Mouse (Mus musculus): ENCODE measurements around the gene Map2k2. TPM values are rescaled to one million over a fixed set of nuclear protein-coding genes. Genes with fewer than 3 reads are reported as not detected.

Gene Map2k2
- total and polyA plus RNA-seq, 3 experiments = 147 to 212 TPM; not detected in 1

GRCm38 (mm10) chr10:81140717-81141454, 35.2 kb downstream of the Map2k2 start:
- H3K27me3 ChIP-seq (ENCODE audit: control insufficient read depth in 1 of 2, insufficient read depth in 2 of 2, low read length in 2 of 2) = no peaks in the 10 kb centered on the region
- no peak overlapping the region for H3K4me3 ChIP-seq (ENCODE audit: control insufficient read depth in 1 of 2, insufficient read depth in 1 of 2, low read depth in 2 of 2, low read length in 2 of 2)
- H3K79me2 ChIP-seq (ENCODE audit: control insufficient read depth, insufficient read depth, low read length, poor library complexity) = peaks cover 89% of the 10 kb centered on the region
- no peaks in the 10 kb centered on the region for H3K9me3 ChIP-seq (replicated peaks; ENCODE audit: insufficient read depth, low read length)
- no peak overlapping the region for H3K9ac ChIP-seq (ENCODE audit: control insufficient read depth, low read depth, low read length, poor library complexity, severe bottlenecking)
- no peak for DNase-seq (ENCODE audit: low read depth, low spot score)
- H3K36me3 ChIP-seq (ENCODE audit: control insufficient read depth in 1 of 2, insufficient read depth in 2 of 2, low read length in 2 of 2) = peaks cover 7 to 12% of the 10 kb centered on the region in 2 experiments
- TF ChIP-seq NELFE (IDR thresholded peaks at IDR 0.05; ENCODE audit: low read depth, low read length) (no peak), POLR2AphosphoS5 (IDR thresholded peaks at IDR 0.05; ENCODE audit: borderline replicate concordance, low read depth, low read length) (no peak), MXI1 (IDR thresholded peaks at IDR 0.05; ENCODE audit: low read depth, low read length) (no peak), POLR2AphosphoS2 (IDR thresholded peaks at IDR 0.05; ENCODE audit: low read length) (no peak), ZMIZ1 (IDR thresholded peaks at IDR 0.05; ENCODE audit: low read depth, low read length) (no peak), ZKSCAN1 (IDR thresholded peaks at IDR 0.05; ENCODE audit: low read depth, low read length) (no peak), CHD2 (IDR thresholded peaks at IDR 0.05; ENCODE audit: low read length) (no peak), GABPA (IDR thresholded peaks at IDR 0.05; ENCODE audit: low read depth, low read length) (no peak), ZC3H11A (IDR thresholded peaks at IDR 0.05; ENCODE audit: low read depth, low read length) (no peak)
- peaks cover 2 to 11% of the 10 kb centered on the region in 2 experiments; a peak in 3 of 4 replicates for H3K4me1 ChIP-seq (ENCODE audit: control insufficient read depth in 1 of 2, insufficient read depth in 2 of 2, low read length in 2 of 2)
- H3K27ac ChIP-seq (ENCODE audit: control insufficient read depth, low read depth, low read length) = no peak overlapping the region

DNA sequence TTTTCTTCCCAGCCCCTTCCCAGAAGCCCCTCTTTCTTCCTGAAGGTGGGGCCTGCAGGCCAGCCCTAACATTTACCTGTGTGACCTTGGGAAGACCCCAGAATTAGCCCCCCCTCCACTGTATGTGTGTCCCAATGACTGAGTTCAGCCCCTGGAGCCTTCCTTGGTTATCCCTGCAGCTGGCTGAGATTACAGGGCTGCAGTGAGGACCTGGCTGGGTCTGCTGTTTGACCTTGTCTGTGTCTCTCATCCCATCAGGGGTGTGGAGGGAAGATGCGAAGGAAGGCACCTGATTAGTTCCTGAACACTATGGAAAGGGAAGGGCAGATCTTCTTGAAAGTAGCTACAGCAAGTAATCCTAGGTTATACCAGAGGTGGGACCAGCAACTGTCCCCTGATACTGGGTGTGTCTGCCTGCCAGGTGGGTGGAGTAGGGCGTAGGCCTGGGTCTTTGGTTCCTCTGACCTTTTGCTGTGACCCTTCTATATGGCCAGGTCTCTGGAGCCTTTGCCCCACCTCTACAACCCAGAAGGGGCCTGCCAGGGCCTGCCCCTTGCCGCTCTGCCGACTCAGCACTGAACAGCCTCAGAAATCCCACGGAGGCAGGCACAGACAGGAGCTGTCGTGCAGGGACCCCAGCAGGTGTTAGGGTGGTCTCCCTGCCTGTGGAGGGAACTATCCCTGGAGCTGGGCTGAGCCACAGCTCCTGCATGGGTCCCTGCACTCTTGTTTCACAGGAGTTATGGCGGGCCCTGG, 35.9 kb downstream of the Map2k2 start:
- TF ChIP-seq GABPA (IDR thresholded peaks at IDR 0.05; ENCODE audit: low read depth, low read length) = no peak
- TF ChIP-seq NELFE (IDR thresholded peaks at IDR 0.05; ENCODE audit: low read depth, low read length) = no peak
- TF ChIP-seq GATA1 (IDR thresholded peaks at IDR 0.05; ENCODE audit: low read depth, low read length) = no peak
- no peak for TF ChIP-seq SIN3A (IDR thresholded peaks at IDR 0.05; ENCODE audit: low read length)
- TF ChIP-seq SMC3 (IDR thresholded peaks at IDR 0.05; ENCODE audit: low read depth, low read length) = no peak
- TF ChIP-seq MYC (IDR thresholded peaks at IDR 0.05; ENCODE audit: low read depth, low read length) = no peak
- H3K9ac ChIP-seq (ENCODE audit: control insufficient read depth, low read depth, low read length, poor library complexity, severe bottlenecking) = no peak overlapping the region
- no peak overlapping the region for H3K4me3 ChIP-seq (ENCODE audit: control insufficient read depth in 1 of 2, insufficient read depth in 1 of 2, low read depth in 2 of 2, low read length in 2 of 2)
- no peak overlapping the region for H3K27ac ChIP-seq (ENCODE audit: control insufficient read depth, low read depth, low read length)
- no peaks in the 10 kb centered on the region for H3K9me3 ChIP-seq (replicated peaks; ENCODE audit: insufficient read depth, low read length)
- H3K27me3 ChIP-seq (ENCODE audit: control insufficient read depth in 1 of 2, insufficient read depth in 2 of 2, low read length in 2 of 2) = no peaks in the 10 kb centered on the region
- DNase-seq (ENCODE audit: low read depth, low spot score) = no peak
- peaks cover 9 to 12% of the 10 kb centered on the region in 2 experiments for H3K36me3 ChIP-seq (ENCODE audit: control insufficient read depth in 1 of 2, insufficient read depth in 2 of 2, low read length in 2 of 2)
- H3K79me2 ChIP-seq (ENCODE audit: control insufficient read depth, insufficient read depth, low read length, poor library complexity) = peaks cover 92% of the 10 kb centered on the region
- peaks cover 2 to 11% of the 10 kb centered on the region in 2 experiments; a peak in 3 of 4 replicates for H3K4me1 ChIP-seq (ENCODE audit: control insufficient read depth in 1 of 2, insufficient read depth in 2 of 2, low read length in 2 of 2)

All from MEL (cell line).